Mouse (Mus musculus) liver, embryonic 16.5 days (tissue): ENCODE results near the gene C5ar1. TPM values are rescaled to one million over a fixed set of nuclear protein-coding genes. Genes with fewer than 3 reads are reported as not detected.
A peak's percentile ranks its signal among the peaks of the same experiment; 100 is the strongest.

ENCODE experiments used
- ATAC-seq: fragments of 200-750 bp; cut with Nextera tagmentation; 2 replicates; pipeline ENCODE4 v1.8.0; 2017; ENCODE audit warnings: low read depth, mild to moderate bottlenecking, moderate number of reproducible peaks, moderate library complexity
- H3K27ac ChIP-seq: fragments of 300-500 bp; sonication (generic); 2 replicates; pipeline ENCODE4 v1.5.1; 2014; ENCODE audit warnings: mild to moderate bottlenecking, low read length
- H3K27me3 ChIP-seq: fragments of 300-500 bp; sonication (generic); 2 replicates; pipeline ENCODE4 v1.6.1; 2014; ENCODE audit warnings: low read depth, low read length, mixed read lengths; ENCODE audit not compliant: control insufficient read depth, insufficient read depth
- H3K36me3 ChIP-seq: fragments of 300-500 bp; sonication (generic); 2 replicates; pipeline ENCODE4 v1.6.1; 2014; ENCODE audit warnings: mild to moderate bottlenecking; ENCODE audit not compliant: control insufficient read depth, insufficient read depth
- H3K4me1 ChIP-seq: fragments of 300-500 bp; sonication (generic); 2 replicates; pipeline ENCODE4 v1.6.1; 2014; ENCODE audit warnings: low read depth, low read length, mixed read lengths; ENCODE audit not compliant: control insufficient read depth
- H3K4me2 ChIP-seq: fragments of 300-500 bp; sonication (generic); 2 replicates; pipeline ENCODE4 v1.6.1; 2014; ENCODE audit warnings: low read depth, low read length, mixed read lengths
- H3K4me3 ChIP-seq: fragments of 300-500 bp; sonication (generic); 2 replicates; pipeline ENCODE4 v1.5.1; 2014; ENCODE audit warnings: low read depth, mild to moderate bottlenecking, low read length
- H3K9ac ChIP-seq: fragments of 300-500 bp; sonication (generic); 2 replicates; pipeline ENCODE4 v1.6.1; 2014; ENCODE audit warnings: low read depth, low read length
- H3K9me3 ChIP-seq: fragments of 300-500 bp; sonication (generic); replicated peaks from 2 replicates; pipeline ENCODE4 v1.6.1; 2016; ENCODE audit warnings: low read length; ENCODE audit not compliant: control insufficient read depth
- WGBS: fragments of 180-500 bp; shearing (Covaris S2); extraction: QIAGEN DNeasy Blood & Tissue Kit; methylation state at CpG from one replicate; pipeline ENCODE4 v1.1.7; 2014; ENCODE audit not compliant: insufficient replicate concordance; 5-methylcytosine and 5-hydroxymethylcytosine counted together
- polyA plus RNA-seq: library from polyadenylated mRNA; unstranded; fragments of >200 nt; fragmentation: Nextera tagmentation; extraction: Ambion mirVana; gene quantifications from 2 replicates; pipeline ENCODE4 v1.2.1, GENCODE M21; 2015

The C5ar1 gene
- polyA plus RNA-seq, 1 experiment from 2014 or later = 4.6 TPM

DNA sequence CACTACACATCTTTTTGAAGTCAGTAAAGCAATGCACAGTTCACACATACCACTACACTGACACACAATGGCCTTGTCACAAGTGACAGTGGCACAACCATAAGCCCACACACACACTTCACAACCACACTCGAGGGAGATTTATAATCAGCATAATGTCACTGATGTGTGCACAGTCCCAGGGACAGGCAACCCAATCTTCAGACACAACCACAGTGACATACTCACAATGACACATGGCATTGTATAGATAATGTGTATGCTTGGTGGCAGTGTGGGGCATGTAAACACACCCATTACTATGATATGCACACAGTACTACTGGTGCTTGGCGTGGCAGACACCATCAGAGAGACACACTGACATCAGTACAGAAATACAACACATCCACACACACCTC is 36.8 kb upstream of the C5ar1 start:
- Histone ChIP-seq H3K36me3 (no peaks in the 10 kb centered on the region), H3K4me1 (peaks cover 42% of the 10 kb centered on the region), H3K9ac (peak overlapping the region; percentile 78), H3K27ac (peak overlapping the region; percentile 98), H3K27me3 (peaks cover 25% of the 10 kb centered on the region), H3K9me3 (no peaks in the 10 kb centered on the region), H3K4me2 (peak overlapping the region; percentile 98), H3K4me3 (peak overlapping the region; percentile 67)
- 16% methylated on average over 2 of the region's 2 CpGs for WGBS
- ATAC-seq = peak; percentile 49

DNA sequence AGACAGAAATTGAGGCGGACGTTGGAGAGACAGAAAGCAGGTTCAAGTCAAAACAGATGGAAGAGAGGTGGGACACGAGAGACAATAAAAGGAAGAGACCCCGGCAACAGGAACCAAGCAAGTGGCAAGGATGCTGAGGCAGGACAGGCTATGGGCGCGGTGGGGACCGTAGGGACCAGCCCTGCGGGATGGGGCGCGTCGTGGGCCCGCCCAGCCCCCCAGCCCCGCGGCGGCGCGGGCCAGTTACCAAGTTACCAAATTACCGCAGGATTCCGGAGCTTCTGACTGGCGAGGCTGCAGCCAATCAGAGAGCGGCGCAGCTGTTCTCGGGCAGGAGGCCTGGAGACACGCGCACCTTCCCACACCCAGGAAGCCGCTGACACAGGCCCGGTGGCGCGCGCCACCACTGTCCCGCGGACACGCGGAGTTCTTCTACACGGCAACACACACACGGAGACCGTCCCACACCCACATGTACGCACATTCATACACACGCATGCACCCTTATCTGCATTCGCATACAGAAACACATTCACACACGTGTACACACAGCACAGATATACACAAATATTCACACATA is 36.1 kb upstream of the C5ar1 start:
- Histone ChIP-seq H3K27me3 (peaks cover 23% of the 10 kb centered on the region), H3K27ac (peak overlapping the region; percentile 98), H3K4me2 (peak overlapping the region; percentile 98), H3K9ac (peak overlapping the region; percentile 78), H3K4me1 (peaks cover 42% of the 10 kb centered on the region), H3K36me3 (no peaks in the 10 kb centered on the region), H3K9me3 (no peaks in the 10 kb centered on the region), H3K4me3 (peak overlapping the region; percentile 67)
- WGBS = 2% methylated on average over 31 of the region's 41 CpGs
- ATAC-seq = peak; percentile 71

DNA sequence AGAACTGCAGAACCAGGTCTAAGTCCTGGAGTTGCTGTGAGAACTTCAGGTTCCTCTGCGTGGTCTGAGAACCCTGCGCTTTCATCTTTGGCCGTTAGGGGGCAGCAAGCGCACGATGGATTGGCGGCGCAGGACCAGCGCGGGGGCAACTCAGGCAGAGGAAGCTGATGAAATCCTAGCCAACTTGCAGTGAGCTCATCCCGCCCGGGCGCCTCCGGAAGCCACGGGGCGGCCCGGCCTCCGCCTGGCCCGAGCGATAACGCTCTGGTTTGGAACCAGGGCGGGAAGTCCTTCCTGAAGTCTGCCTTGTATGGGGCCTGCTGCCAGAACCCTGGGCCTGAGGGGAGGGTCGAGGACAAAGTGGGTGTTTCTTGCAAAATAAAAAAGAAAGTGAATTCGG is 35.5 kb upstream of the C5ar1 start:
- ATAC-seq = peak; percentile 85
- H3K9ac ChIP-seq = peak overlapping the region; percentile 78
- H3K4me3 ChIP-seq = peak overlapping the region; percentile 67
- H3K27me3 ChIP-seq = peaks cover 18% of the 10 kb centered on the region
- no peaks in the 10 kb centered on the region for H3K36me3 ChIP-seq
- WGBS = under 1% methylated on average over 23 of the region's 23 CpGs
- H3K4me1 ChIP-seq = peaks cover 38% of the 10 kb centered on the region
- H3K4me2 ChIP-seq = peak overlapping the region; percentile 98
- peak overlapping the region; percentile 98 for H3K27ac ChIP-seq
- H3K9me3 ChIP-seq = no peaks in the 10 kb centered on the region

DNA sequence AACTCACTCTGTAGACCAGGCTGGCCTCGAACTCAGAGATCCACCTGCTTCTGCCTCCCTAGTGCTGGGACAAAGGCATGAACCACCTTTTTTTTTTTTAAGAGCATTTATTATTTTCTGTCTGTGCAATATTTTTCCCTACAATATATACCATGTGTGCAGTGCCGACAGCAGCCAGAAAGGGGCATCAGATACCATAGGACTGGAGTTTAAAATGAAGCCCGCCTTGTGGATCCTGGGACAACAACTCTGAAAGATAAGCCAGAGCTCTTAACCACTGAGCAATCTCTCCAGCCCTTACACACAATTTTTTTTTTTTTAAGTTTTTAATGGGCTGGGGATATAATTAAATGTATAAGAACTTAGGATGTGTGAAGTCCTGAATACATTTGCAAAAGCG is 35.0 kb upstream of the C5ar1 start:
- peak overlapping the region; percentile 98 for H3K4me2 ChIP-seq
- no peaks in the 10 kb centered on the region for H3K9me3 ChIP-seq
- peak; percentile 28 for ATAC-seq
- WGBS = 12% methylated on average over 4 of the region's 4 CpGs
- H3K36me3 ChIP-seq = no peaks in the 10 kb centered on the region
- peak overlapping the region; percentile 98 for H3K27ac ChIP-seq
- peaks cover 34% of the 10 kb centered on the region for H3K4me1 ChIP-seq
- peak overlapping the region; percentile 67 for H3K4me3 ChIP-seq
- H3K27me3 ChIP-seq = peaks cover 13% of the 10 kb centered on the region
- H3K9ac ChIP-seq = peak overlapping the region; percentile 72

DNA sequence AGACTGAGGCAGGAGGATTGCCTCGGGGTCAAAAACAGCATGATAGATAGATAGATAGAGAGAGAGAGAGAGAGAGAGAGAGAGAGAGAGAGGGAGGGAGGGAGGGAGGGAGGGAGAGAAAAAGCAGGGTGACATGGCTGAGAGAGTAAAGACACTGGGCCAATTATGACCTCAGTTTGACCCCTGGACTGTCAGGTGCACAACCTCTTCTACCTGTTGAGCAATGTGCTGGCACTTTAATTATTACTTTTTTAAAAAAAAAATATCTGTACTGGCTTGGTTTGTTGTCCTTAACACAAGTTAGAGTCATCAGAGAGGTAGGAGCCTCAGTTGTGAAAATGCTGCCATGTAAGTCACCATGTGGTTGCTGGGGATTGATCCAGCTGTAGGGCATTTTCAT is 28.5 kb upstream of the C5ar1 start:
- no peak for ATAC-seq
- H3K9me3 ChIP-seq = no peaks in the 10 kb centered on the region
- no peak overlapping the region for H3K9ac ChIP-seq
- H3K4me3 ChIP-seq = no peak overlapping the region
- no peak overlapping the region for H3K27ac ChIP-seq
- no peak overlapping the region for H3K4me2 ChIP-seq
- peaks cover 21% of the 10 kb centered on the region for H3K4me1 ChIP-seq
- 38% methylated on average over 1 of the region's 1 CpGs for WGBS
- H3K27me3 ChIP-seq = no peaks in the 10 kb centered on the region
- H3K36me3 ChIP-seq = peaks cover 8% of the 10 kb centered on the region

DNA sequence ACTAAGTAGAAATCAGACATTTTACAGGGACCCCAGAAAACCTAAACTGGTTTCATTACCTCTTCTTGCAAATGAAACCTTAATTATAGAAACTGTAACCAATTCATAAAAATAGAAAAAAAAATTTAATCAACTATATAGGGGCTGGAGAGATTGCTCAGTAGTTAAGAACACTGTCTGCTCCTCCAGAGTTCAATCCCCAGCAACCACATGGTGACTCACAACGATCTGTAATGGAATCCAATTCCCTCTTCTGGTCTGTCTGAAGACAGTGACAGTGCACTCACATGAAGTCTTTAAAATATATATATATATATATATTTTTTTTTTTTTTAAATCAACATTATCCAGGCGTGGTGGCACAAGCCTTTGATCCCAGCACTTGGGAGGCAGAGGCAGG is 27.7 kb upstream of the C5ar1 start:
- Histone ChIP-seq H3K36me3 (peaks cover 16% of the 10 kb centered on the region), H3K9ac (peak overlapping the region; percentile 78), H3K4me3 (peak overlapping the region; percentile 81), H3K4me2 (peak overlapping the region; percentile 89), H3K27me3 (no peaks in the 10 kb centered on the region), H3K9me3 (no peaks in the 10 kb centered on the region), H3K4me1 (peaks cover 21% of the 10 kb centered on the region), H3K27ac (peak overlapping the region; percentile 95)
- 51% methylated on average over 2 of the region's 2 CpGs for WGBS
- no peak for ATAC-seq

DNA sequence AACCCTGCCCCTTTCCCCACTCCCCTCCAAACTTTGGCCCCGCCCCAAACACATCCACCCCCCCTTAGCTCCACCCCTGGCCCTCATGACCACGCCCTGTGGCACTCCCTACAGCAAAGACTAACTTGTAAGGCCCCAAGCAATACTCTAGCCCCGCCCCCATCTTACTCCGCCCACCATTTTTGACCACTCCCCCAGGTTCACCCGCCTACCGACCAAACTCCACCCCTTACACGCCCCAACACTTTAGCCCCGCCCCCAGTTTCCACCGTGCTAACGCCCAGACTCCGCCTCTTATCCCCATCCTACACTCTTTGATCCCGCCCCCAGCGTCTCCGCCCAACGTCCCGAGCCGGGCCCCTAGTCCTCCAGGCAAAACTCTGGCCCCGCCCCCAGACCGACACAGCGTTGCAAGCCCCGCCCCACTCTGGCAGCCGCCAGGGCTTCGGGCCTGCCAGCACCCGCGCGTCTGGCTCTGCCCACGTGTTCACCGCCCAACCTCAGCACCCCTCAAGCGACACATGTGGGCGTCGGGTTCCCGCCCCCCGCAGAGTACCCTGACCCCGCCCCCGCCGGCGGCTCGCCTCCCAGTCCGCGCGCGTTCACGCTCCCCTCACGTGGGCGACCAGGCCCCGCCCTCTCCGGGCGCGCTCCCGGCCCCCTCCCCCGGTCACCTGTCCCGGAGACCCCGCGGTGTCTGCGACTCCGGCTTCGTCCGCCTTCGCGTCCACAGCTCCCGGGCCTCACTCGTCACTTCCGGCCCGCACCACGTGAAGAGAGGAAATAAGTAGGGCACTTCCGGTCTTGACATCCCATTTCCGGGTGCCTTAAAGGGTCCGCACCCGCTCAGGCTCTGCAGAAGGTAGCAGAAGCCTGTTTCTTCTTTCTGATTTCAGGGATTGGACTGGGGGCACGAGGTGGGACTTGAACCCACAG is 27.0 kb upstream of the C5ar1 start, which contains the start of gene Ccdc9:
Gene Ccdc9, minus strand, starts transcription at position 770 of the 936 bp plus-strand sequence.
- Histone ChIP-seq H3K27me3 (no peaks in the 10 kb centered on the region), H3K9ac (peak within 1 kb of the TSS; percentile 78), H3K27ac (peak within 1 kb of the TSS; percentile 95), H3K4me1 (peaks cover 21% of the 10 kb centered on the region), H3K4me3 (peak within 1 kb of the TSS; percentile 81), H3K4me2 (peak within 1 kb of the TSS; percentile 89), H3K9me3 (no peaks in the 10 kb centered on the region), H3K36me3 (peaks cover 19% of the 10 kb centered on the region)
- WGBS = under 1% methylated on average over 67 of the region's 70 CpGs
- peak; percentile 85 for ATAC-seq

DNA sequence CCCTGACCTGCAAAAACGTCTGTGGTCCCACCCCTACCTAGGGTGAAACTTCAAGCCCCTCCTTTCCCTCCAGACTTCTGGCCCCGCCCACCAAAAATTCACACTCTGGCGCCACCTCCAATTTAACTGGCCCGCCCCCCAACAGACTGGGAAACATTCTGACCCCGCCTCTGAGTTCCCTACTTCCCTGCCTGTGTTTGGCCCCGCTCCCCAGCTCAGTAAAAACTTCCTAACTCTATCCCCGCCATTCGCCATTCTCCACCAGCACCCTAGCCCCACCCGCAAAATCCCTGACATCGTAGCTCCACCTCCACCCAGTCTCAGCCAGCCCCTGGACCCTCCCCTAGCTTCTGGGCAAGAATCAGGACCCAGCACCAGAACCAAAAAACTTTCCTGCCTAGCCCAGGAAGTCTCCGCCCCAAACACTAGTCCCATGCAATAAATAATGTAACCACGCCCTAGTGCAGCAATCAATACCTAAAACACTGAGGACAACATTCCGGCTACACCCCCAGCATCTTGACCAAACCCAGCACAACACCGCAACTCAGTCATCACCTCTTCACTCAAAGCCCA is 26.2 kb upstream of the C5ar1 start:
- Histone ChIP-seq H3K4me1 (peaks cover 21% of the 10 kb centered on the region), H3K4me3 (peak overlapping the region; percentile 81), H3K9ac (peak overlapping the region; percentile 50; the same call in 1 of the 2 replicates), H3K27ac (peak overlapping the region; percentile 84), H3K27me3 (no peaks in the 10 kb centered on the region), H3K36me3 (peaks cover 26% of the 10 kb centered on the region), H3K9me3 (no peaks in the 10 kb centered on the region), H3K4me2 (peak overlapping the region; percentile 89)
- 2% methylated on average over 14 of the region's 14 CpGs for WGBS
- ATAC-seq = peak; percentile 18
